Mouse (Mus musculus) left cerebral cortex, adult 2 months (tissue): ENCODE data around the gene Gm10217. TPM values are rescaled to one million over a fixed set of nuclear protein-coding genes. Genes with fewer than 3 reads are reported as not detected.

Source experiments
- DNase-seq, 2 experiments: peaks; one replicate each; pipeline ENCODE4 v3.0.0; 2021 to 2022; ENCODE audit warnings: low spot score in 2 of 2, mixed read lengths in 1 of 2; ENCODE audit errors: extremely low spot score in 1 of 2
- H3K27ac ChIP-seq: fragments of 200-600 bp; 2 replicates; pipeline ENCODE4 v1.8.1; 2022
- H3K4me3 ChIP-seq: fragments of 200-600 bp; 2 replicates; pipeline ENCODE4 v1.8.1; 2022
- CTCF ChIP-seq: fragments of 200-600 bp; IDR thresholded peaks from 2 replicates; pipeline ENCODE4 v1.8.1; 2022; ENCODE audit warnings: antibody characterized with exemption, mild to moderate bottlenecking, moderate library complexity
- intact Hi-C: fragments of 180-260 bp; cut with DNase I; formaldehyde crosslinking; loops from one replicate; pipeline ENCODE4 v1.15.1; 2025
- long read RNA-seq, 2 experiments: library from polyadenylated mRNA; stranded (forward); transcript quantifications; one replicate each; pipeline ENCODE4 v2.0.0; 2021; ENCODE audit warnings: borderline mapping rate in 2 of 2
- total RNA-seq, 2 experiments: library from RNA; stranded (reverse); gene quantifications; 2 replicates each; pipeline ENCODE4 v1.2.3; 2021

Gm10217 gene
- not detected for total RNA-seq
- long read RNA-seq, experiment 1, result 0 reads
- long read RNA-seq, experiment 2, result 0 reads

- TF ChIP-seq CTCF, result no peak
- intact Hi-C loops, result loop anchor here (5.0 kb wide), 1 partner anchor 37 kb away; no protein-coding TSS in a partner anchor
- DNase-seq, result no peak
Measured at GRCm38 (mm10) chr8:9863951-9864350, at the start of gene Gm10217. Gm10217 (plus strand) TSS chr8:9864251.

GRCm38 (mm10) chr8:9824770-9825169 lies 39.3 kb upstream of the Gm10217 start:
- Histone ChIP-seq H3K4me3 (no peak overlapping the region), H3K27ac (no peak overlapping the region)
- no peak for TF ChIP-seq CTCF
- intact Hi-C loops, result loop anchor here (1.0 to 5.0 kb wide), 2 partner anchors 38 to 106 kb away; partner anchors contain the start of gene Gm10217
- DNase-seq, result no peak

More at GRCm38 (mm10) chr8:9863951-9864350, at the start of gene Gm10217:
- H3K27ac ChIP-seq, result no peak within 1 kb of the TSS
- H3K4me3 ChIP-seq, result no peak within 1 kb of the TSS

GRCm38 (mm10) chr8:9840257-9840656 lies 23.8 kb upstream of the Gm10217 start:
- DNase-seq, result no peak
- Histone ChIP-seq H3K27ac (no peak overlapping the region), H3K4me3 (no peak overlapping the region)
- TF ChIP-seq CTCF, result no peak
- intact Hi-C loops, result no loop called here

- no peak for TF ChIP-seq CTCF
- H3K4me3 ChIP-seq, result no peak overlapping the region
- DNase-seq, result no peak
- intact Hi-C loops, result no loop called here
- H3K27ac ChIP-seq, result no peak overlapping the region
Measured at GRCm38 (mm10) chr8:9859286-9859685, 4.8 kb upstream of the Gm10217 start.

GRCm38 (mm10) chr8:9860539-9861203 lies 3.4 kb upstream of the Gm10217 start:
- intact Hi-C loops, result loop anchor here (5.0 kb wide), 1 partner anchor 33 kb away; no protein-coding TSS in a partner anchor
- Histone ChIP-seq H3K27ac (no peak overlapping the region), H3K4me3 (no peak overlapping the region)
- TF ChIP-seq CTCF, result no peak
- DNase-seq, result no peak

- Histone ChIP-seq H3K27ac (no peak overlapping the region), H3K4me3 (no peak overlapping the region)
- no peak for TF ChIP-seq CTCF
- intact Hi-C loops, result loop anchor here (1.0 kb wide), 1 partner anchor 65 kb away; no protein-coding TSS in a partner anchor
- DNase-seq, result peak in 1 of 2 experiments; percentile 18
Measured at GRCm38 (mm10) chr8:9865150-9865549, 1.1 kb downstream of the Gm10217 start.

GRCm38 (mm10) chr8:9868094-9868493 lies 4.0 kb downstream of the Gm10217 start:
- intact Hi-C loops, result no loop called here
- Histone ChIP-seq H3K27ac (no peak overlapping the region), H3K4me3 (no peak overlapping the region)
- TF ChIP-seq CTCF, result no peak
- DNase-seq, result no peak

- DNase-seq, result no peak
- TF ChIP-seq CTCF, result no peak
- H3K27ac ChIP-seq, result no peak overlapping the region
Measured at GRCm38 (mm10) chr8:9876241-9876640, 12.2 kb downstream of the Gm10217 start.

GRCm38 (mm10) chr8:9879921-9880320 lies 15.9 kb downstream of the Gm10217 start:
- no peak for DNase-seq
- intact Hi-C loops, result no loop called here
- no peak for TF ChIP-seq CTCF
- H3K27ac ChIP-seq, result no peak overlapping the region
- no peak overlapping the region for H3K4me3 ChIP-seq

More at GRCm38 (mm10) chr8:9876241-9876640, 12.2 kb downstream of the Gm10217 start:
- no peak overlapping the region for H3K4me3 ChIP-seq
- intact Hi-C loops, result no loop called here

GRCm38 (mm10) chr8:9886714-9887113 lies 22.7 kb downstream of the Gm10217 start:
- intact Hi-C loops, result no loop called here
- no peak for TF ChIP-seq CTCF
- Histone ChIP-seq H3K27ac (no peak overlapping the region), H3K4me3 (no peak overlapping the region)
- DNase-seq, result no peak

GRCm38 (mm10) chr8:9899199-9899598 lies 35.1 kb downstream of the Gm10217 start:
- no peak for TF ChIP-seq CTCF
- DNase-seq, result no peak
- intact Hi-C loops, result no loop called here

GRCm38 (mm10) chr8:9899673-9900072 lies 35.6 kb downstream of the Gm10217 start:
- intact Hi-C loops, result no loop called here
- Histone ChIP-seq H3K27ac (no peak overlapping the region), H3K4me3 (no peak overlapping the region)
- no peak for TF ChIP-seq CTCF
- DNase-seq, result no peak

More at GRCm38 (mm10) chr8:9899199-9899598, 35.1 kb downstream of the Gm10217 start:
- no peak overlapping the region for H3K27ac ChIP-seq
- no peak overlapping the region for H3K4me3 ChIP-seq

Other genes starting within 250 kb of the Gm10217 start
- gene Fam155a, start 93.1 kb upstream of the Gm10217 start, total RNA-seq, result 100 to 1,000 TPM; 118 to 119 TPM
- gene Lig4, start 113.4 kb downstream of the Gm10217 start, total RNA-seq, result 10 to 100 TPM; 10.4 to 10.8 TPM
- 10 to 100 TPM; 27.6 to 29.6 TPM for gene Abhd13, start 113.5 kb downstream of the Gm10217 start, total RNA-seq
- 1 to 10 TPM; 2.0 to 3.4 TPM for gene Tnfsf13b, start 142.2 kb downstream of the Gm10217 start, total RNA-seq